Mouse (Mus musculus) G1E (cell line): ENCODE measurements around the gene Hoxb8.

Experiments used
- CTCF ChIP-seq: IDR thresholded peaks from 2 replicates; pipeline ENCODE4 v1.5.1; 2012; ENCODE audit warnings: low read depth, low read length, inconsistent platforms, mixed read lengths
- GATA1 ChIP-seq: IDR thresholded peaks from 2 replicates; pipeline ENCODE4 v1.6.1; 2012; ENCODE audit warnings: borderline replicate concordance, low read length, inconsistent platforms, mixed read lengths
- GATA2 ChIP-seq: IDR thresholded peaks from 2 replicates; pipeline ENCODE4 v1.6.1; 2012; ENCODE audit warnings: low read depth, low read length, inconsistent platforms, borderline replicate concordance
- POLR2AphosphoS5 ChIP-seq: IDR thresholded peaks from 2 replicates; pipeline ENCODE4 v1.6.1; 2012; ENCODE audit warnings: low read depth, low read length, inconsistent platforms; ENCODE audit not compliant: insufficient replicate concordance

- TF ChIP-seq CTCF (no peak), GATA1 (no peak), POLR2AphosphoS5 (no peak), GATA2 (no peak)
Measured at GRCm38 (mm10) chr11:96321846-96322245, 40.1 kb downstream of the Hoxb8 start.
